ENCODE assay signal across 9 mouse cellular contexts in genomic region chr2:163675144-163675619, GRCm38 (mm10). TPM values are rescaled to one million over a fixed set of nuclear protein-coding genes. Genes with fewer than 3 reads are reported as not detected.
DNase-seq lines count a peak whose midpoint lies in the region; ATAC-seq and TF ChIP-seq lines count a peak whose summit lies in the region.
"Had no signal": no experiment of that assay in that cellular context is flagged by ENCODE, and none has a peak within 500 bp of the region (broad histone marks: within the 10 kb centered on the region; RNA-seq: fewer than 3 reads in every experiment).

No protein-coding gene starts in this region.

- peak overlapping the region; percentile 36 for H3K9ac ChIP-seq in heart, embryonic 14.5 days (ENCODE audit: low read length)
- H3K9ac ChIP-seq: hindbrain, embryonic 15.5 days had no signal

- TF ChIP-seq CTCF in kidney, adult 2 months (conservative IDR thresholded peaks at IDR 0.05; ENCODE audit: insufficient read depth, insufficient read length, low read depth, low read length): no peak

- ATAC-seq in heart, embryonic 14.5 days (ENCODE audit: insufficient number of reproducible peaks, insufficient read depth, low FRiP score, low read depth): peak; percentile 29; the same call in 1 of the 2 replicates

- H3K27ac ChIP-seq in kidney, adult 2 months (ENCODE audit: insufficient read depth, low read depth, low read length): 0 out of 2 replicates have a peak overlapping the region, but pooled peaks have one; percentile 0
- peak overlapping the region; percentile 83 to 93 for H3K27ac ChIP-seq in heart, embryonic 14.5 days (replicated peaks in 1 of 2; ENCODE audit: control insufficient read depth in 1 of 2, insufficient read depth in 1 of 2, low read depth in 2 of 2, low read length in 2 of 2)
- H3K27ac ChIP-seq: hindbrain, embryonic 15.5 days had no signal

- no peaks in the 10 kb centered on the region for H3K36me3 ChIP-seq in kidney, adult 2 months (ENCODE audit: control insufficient read depth, insufficient read depth, low read length)
- H3K36me3 ChIP-seq in heart, embryonic 14.5 days (ENCODE audit: control insufficient read depth, insufficient read depth, low read length): no peaks in the 10 kb centered on the region
- H3K36me3 ChIP-seq: hindbrain, embryonic 15.5 days had no signal

- no peak for TF ChIP-seq POLR2A in kidney, adult 2 months (IDR thresholded peaks at IDR 0.05; ENCODE audit: low read depth, low read length)

- peaks cover 10% of the 10 kb centered on the region for H3K4me1 ChIP-seq in kidney, adult 2 months (ENCODE audit: control insufficient read depth, insufficient read depth, low read length)
- peaks cover 31 to 55% of the 10 kb centered on the region in 2 experiments for H3K4me1 ChIP-seq in heart, embryonic 14.5 days (ENCODE audit: control insufficient read depth in 2 of 2, insufficient read depth in 2 of 2, low read length in 2 of 2)

- 58% methylated on average over 5 of the region's 5 CpGs for WGBS in kidney, adult 2 months
- WGBS in heart, embryonic 14.5 days: 13% methylated on average over 5 of the region's 5 CpGs

- DNase-seq in kidney, adult 2 months: no peak
- DNase-seq in kidney, postnatal 36 days: no peak
- peak; percentile 30 for DNase-seq in thymus, postnatal 4 days
- no peak for DNase-seq in thymus, postnatal 0 days (ENCODE audit: low spot score)
- peak; percentile 43 to 44 for DNase-seq in right cerebral cortex, postnatal 36 days (ENCODE audit: low spot score in 2 of 2)
- no peak for DNase-seq in adrenal gland, postnatal 25 days
- DNase-seq in thymus, postnatal 25 days: no peak

- peak overlapping the region; percentile 19 for H3K4me2 ChIP-seq in heart, embryonic 14.5 days (ENCODE audit: low read length)
- H3K4me2 ChIP-seq: hindbrain, embryonic 15.5 days had no signal

- no peak overlapping the region for H3K4me3 ChIP-seq in kidney, adult 2 months (ENCODE audit: insufficient read depth, low read depth, low read length)
- no peak overlapping the region for H3K4me3 ChIP-seq in heart, embryonic 14.5 days (ENCODE audit: control insufficient read depth in 1 of 2, insufficient read depth in 1 of 2, low read depth in 1 of 2, low read length in 2 of 2)
- H3K4me3 ChIP-seq: hindbrain, embryonic 15.5 days had no signal

- H3K27me3 ChIP-seq in kidney, adult 2 months (replicated peaks; ENCODE audit: control insufficient read depth, insufficient read depth, low read length): no peaks in the 10 kb centered on the region
- H3K27me3 ChIP-seq in heart, embryonic 14.5 days (ENCODE audit: control insufficient read depth, insufficient read depth, low read length): no peaks in the 10 kb centered on the region
- H3K27me3 ChIP-seq: hindbrain, embryonic 15.5 days had no signal

- no peaks in the 10 kb centered on the region for H3K9me3 ChIP-seq in heart, embryonic 14.5 days (ENCODE audit: control insufficient read depth, low read length)
- H3K9me3 ChIP-seq: hindbrain, embryonic 15.5 days had no signal

RNA-seq across cellular contexts. Expression of gene Pkig, which starts 17.0 kb away (rescaled TPM):
- 100 and 107 TPM in 2 replicates for polyA plus RNA-seq in kidney, adult 2 months (2012; rRNA removed)
- 63.5 and 66.1 TPM in 2 replicates for polyA plus RNA-seq in thymus, postnatal 0 days (2015; fragmentation: Nextera tagmentation; extraction: Ambion mirVana)
- polyA plus RNA-seq in heart, embryonic 14.5 days (2014; fragmentation: Nextera tagmentation; extraction: Ambion mirVana): 324 and 359 TPM in 2 replicates
- total RNA-seq in adrenal gland, postnatal 25 days (2021): 42.5 and 47.7 TPM in 2 replicates

RNA-seq across cellular contexts. Expression of gene Serinc3, which starts 30.3 kb away (rescaled TPM):
- 340 and 357 TPM in 2 replicates for polyA plus RNA-seq in kidney, adult 2 months (2012; rRNA removed)
- polyA plus RNA-seq in thymus, postnatal 0 days (2015; fragmentation: Nextera tagmentation; extraction: Ambion mirVana): 74.1 and 74.4 TPM in 2 replicates
- 76.5 and 79.0 TPM in 2 replicates for polyA plus RNA-seq in heart, embryonic 14.5 days (2014; fragmentation: Nextera tagmentation; extraction: Ambion mirVana)
- total RNA-seq in adrenal gland, postnatal 25 days (2021): 482 and 571 TPM in 2 replicates

Comparison
In these comparisons a context has a peak if more than half of its experiments do, and no peak if none do; other contexts are left out.
1. DNase-seq: peak in thymus, postnatal 4 days (single experiment) and right cerebral cortex, postnatal 36 days (2 of 2); none in kidney, adult 2 months (single experiment), kidney, postnatal 36 days (0 of 2), thymus, postnatal 0 days (single experiment), adrenal gland, postnatal 25 days (single experiment) and thymus, postnatal 25 days (single experiment).